Mouse (Mus musculus) stomach, postnatal 0 days (tissue): Measurements from ENCODE around the gene Atp5d. TPM values are rescaled to one million over a fixed set of nuclear protein-coding genes. Genes with fewer than 3 reads are reported as not detected.
A peak's percentile ranks its signal among the peaks of the same experiment; 100 is the strongest.

Experiments used
- ATAC-seq: fragments of 200-750 bp; cut with Nextera tagmentation; 2 replicates; pipeline ENCODE4 v1.8.0; 2017; ENCODE audit not compliant: low FRiP score, low TSS enrichment
- DNase-seq: peaks from one replicate; pipeline ENCODE4 v3.0.0-alpha.2; 2016; ENCODE audit warnings: low spot score
- H3K27ac ChIP-seq: fragments of 300-500 bp; sonication (generic); replicated peaks from 2 replicates; pipeline ENCODE4 v1.5.1; 2014; ENCODE audit warnings: mild to moderate bottlenecking, control low read depth
- H3K27me3 ChIP-seq: fragments of 300-500 bp; sonication (generic); 2 replicates; pipeline ENCODE4 v1.6.1; 2014; ENCODE audit warnings: low read length; ENCODE audit not compliant: control insufficient read depth, insufficient read depth
- H3K36me3 ChIP-seq: fragments of 300-500 bp; sonication (generic); 2 replicates; pipeline ENCODE4 v1.6.1; 2014; ENCODE audit warnings: low read length, mixed read lengths; ENCODE audit not compliant: control insufficient read depth, insufficient read depth
- H3K4me1 ChIP-seq: fragments of 300-500 bp; sonication (generic); replicated peaks from 2 replicates; pipeline ENCODE4 v1.6.1; 2014; ENCODE audit warnings: antibody characterized with exemption; ENCODE audit not compliant: control insufficient read depth, insufficient read depth
- H3K4me2 ChIP-seq: fragments of 300-500 bp; sonication (generic); replicated peaks from 2 replicates; pipeline ENCODE4 v1.6.1; 2014; ENCODE audit warnings: low read depth, mild to moderate bottlenecking, control low read depth, moderate library complexity
- H3K4me3 ChIP-seq: fragments of 300-500 bp; sonication (generic); 2 replicates; pipeline ENCODE4 v1.5.1; 2014; ENCODE audit warnings: low read depth, low read length, control low read depth
- H3K9ac ChIP-seq: fragments of 300-500 bp; sonication (generic); 2 replicates; pipeline ENCODE4 v1.6.1; 2014; ENCODE audit warnings: mild to moderate bottlenecking, low read length, control low read depth, mixed read lengths
- H3K9me3 ChIP-seq: fragments of 300-500 bp; sonication (generic); 2 replicates; pipeline ENCODE4 v1.6.1; 2016; ENCODE audit warnings: low read length; ENCODE audit not compliant: control insufficient read depth
- CTCF ChIP-seq: IDR thresholded peaks from 2 replicates; pipeline ENCODE4 v1.5.1; 2016; ENCODE audit warnings: antibody characterized with exemption, low read depth, mild to moderate bottlenecking, moderate library complexity
- EP300 ChIP-seq: optimal IDR thresholded peaks from 2 replicates; pipeline ENCODE3; 2016; ENCODE audit warnings: antibody characterized with exemption
- WGBS: fragments of 180-500 bp; shearing (Covaris S2); extraction: QIAGEN DNeasy Blood & Tissue Kit; methylation state at CpG from one replicate; pipeline ENCODE4 v1.1.7; 2014; 5-methylcytosine and 5-hydroxymethylcytosine counted together
- polyA plus RNA-seq: library from polyadenylated mRNA; unstranded; fragments of >200 nt; fragmentation: Nextera tagmentation; extraction: Ambion mirVana; gene quantifications from 2 replicates; pipeline ENCODE4 v1.2.1, GENCODE M21; 2015

Atp5d gene
- polyA plus RNA-seq, 1 experiment from 2014 or later, result 705 TPM

DNA sequence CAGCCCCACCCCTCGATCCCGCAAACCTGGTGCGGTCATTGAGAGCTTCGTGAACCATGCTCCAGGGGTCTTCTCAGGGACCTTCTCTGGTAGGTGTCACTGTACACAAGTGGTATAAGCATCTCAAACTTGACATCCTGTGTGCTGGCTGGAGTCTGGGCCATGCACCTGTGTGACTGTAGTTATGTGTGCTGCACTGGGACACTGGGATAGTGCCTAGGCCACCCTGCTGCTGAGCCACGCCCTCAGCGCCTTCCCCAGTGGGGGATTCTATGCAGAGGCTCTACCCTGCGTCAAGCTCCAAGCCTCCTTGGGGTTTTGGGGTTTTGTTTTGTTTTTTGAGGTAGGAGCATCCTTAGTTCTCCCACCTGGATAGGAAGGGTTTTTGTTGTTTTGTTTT is 16.0 kb downstream of the Atp5d start:
- no peak for DNase-seq
- no peaks in the 10 kb centered on the region for H3K27me3 ChIP-seq
- peaks cover 36% of the 10 kb centered on the region for H3K36me3 ChIP-seq
- peaks cover 27% of the 10 kb centered on the region for H3K4me1 ChIP-seq
- TF ChIP-seq EP300, result no peak
- no peak for TF ChIP-seq CTCF
- H3K4me2 ChIP-seq, result no peak overlapping the region
- no peak overlapping the region for H3K9ac ChIP-seq
- no peak overlapping the region for H3K4me3 ChIP-seq
- H3K27ac ChIP-seq, result peak overlapping the region; percentile 35; the same call in 1 of the 2 replicates
- WGBS, result 85% methylated on average over 7 of the region's 7 CpGs
- ATAC-seq, result no peak
- H3K9me3 ChIP-seq, result no peaks in the 10 kb centered on the region

- whole genome bisulfite sequencing, result 77% methylated on average over 1 of the region's 1 CpGs
- ATAC-seq (no peak), DNase-seq (no peak)
- H3K4me1 ChIP-seq, result peaks cover 29% of the 10 kb centered on the region
- no peak for TF ChIP-seq CTCF
- TF ChIP-seq EP300, result no peak
- H3K36me3 ChIP-seq, result peaks cover 36% of the 10 kb centered on the region
- H3K4me2 ChIP-seq, result no peak overlapping the region
- H3K27me3 ChIP-seq, result no peaks in the 10 kb centered on the region
- H3K4me3 ChIP-seq, result no peak overlapping the region
- H3K9ac ChIP-seq, result no peak overlapping the region
- peak overlapping the region; percentile 58 for H3K27ac ChIP-seq
- H3K9me3 ChIP-seq, result no peaks in the 10 kb centered on the region
These were observed 16.8 kb downstream of the Atp5d start for GRCm38 (mm10) chr10:80155277-80155676.

GRCm38 (mm10) chr10:80156002-80156751 is 17.7 kb downstream of the Atp5d start:
- Histone ChIP-seq H3K36me3 (peaks cover 36% of the 10 kb centered on the region), H3K27ac (peak overlapping the region; percentile 76), H3K4me1 (peaks cover 30% of the 10 kb centered on the region), H3K4me2 (no peak overlapping the region), H3K27me3 (no peaks in the 10 kb centered on the region), H3K4me3 (no peak overlapping the region), H3K9ac (no peak overlapping the region), H3K9me3 (no peaks in the 10 kb centered on the region)
- no peak for TF ChIP-seq EP300
- TF ChIP-seq CTCF, result no peak
- DNase-seq, result no peak
- ATAC-seq, result no peak
- 75% methylated on average over 28 of the region's 29 CpGs for WGBS

GRCm38 (mm10) chr10:80156752-80157053 is 18.3 kb downstream of the Atp5d start:
- ATAC-seq, result no peak
- peaks cover 29% of the 10 kb centered on the region for H3K4me1 ChIP-seq
- peaks cover 36% of the 10 kb centered on the region for H3K36me3 ChIP-seq
- H3K9ac ChIP-seq, result no peak overlapping the region
- 50% methylated on average over 7 of the region's 7 CpGs for WGBS
- H3K4me2 ChIP-seq, result no peak overlapping the region
- no peak for TF ChIP-seq CTCF
- no peak for TF ChIP-seq EP300
- DNase-seq, result no peak
- no peaks in the 10 kb centered on the region for H3K27me3 ChIP-seq
- H3K9me3 ChIP-seq, result no peaks in the 10 kb centered on the region
- H3K27ac ChIP-seq, result peak overlapping the region; percentile 76
- H3K4me3 ChIP-seq, result no peak overlapping the region

- no peak for TF ChIP-seq EP300
- TF ChIP-seq CTCF, result no peak
- ATAC-seq, result no peak
- no peaks in the 10 kb centered on the region for H3K27me3 ChIP-seq
- no peak overlapping the region for H3K4me2 ChIP-seq
- H3K4me3 ChIP-seq, result no peak overlapping the region
- peaks cover 36% of the 10 kb centered on the region for H3K36me3 ChIP-seq
- no peak overlapping the region for H3K9ac ChIP-seq
- peaks cover 26% of the 10 kb centered on the region for H3K4me1 ChIP-seq
- no peak for DNase-seq
- 61% methylated on average over 15 of the region's 15 CpGs for WGBS
- H3K9me3 ChIP-seq, result no peaks in the 10 kb centered on the region
- H3K27ac ChIP-seq, result peak overlapping the region; percentile 76
These were observed 18.9 kb downstream of the Atp5d start for GRCm38 (mm10) chr10:80157141-80157929.
